Comparison of ENCODE assay signal across 11 mouse cellular contexts in the genomic region with DNA sequence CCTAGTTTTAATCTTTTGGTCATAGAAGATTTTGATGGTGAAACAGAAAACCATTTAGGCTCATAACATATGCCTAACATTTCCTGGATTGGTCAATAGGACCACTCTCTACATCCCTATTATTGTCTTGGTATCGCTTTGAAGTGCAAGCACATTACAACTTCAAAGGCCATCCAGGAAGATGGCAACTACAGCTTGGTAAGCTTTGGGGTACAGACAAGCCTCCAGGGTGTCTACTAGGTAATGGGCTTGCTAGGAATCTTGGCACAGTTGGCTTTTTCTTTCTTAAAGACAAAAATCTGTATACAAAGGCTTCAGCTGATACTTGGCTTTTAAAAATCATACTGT.
"Had no signal": no experiment of that assay in that cellular context is flagged by ENCODE, and none has a peak within 500 bp of the region (broad histone marks: within the 10 kb centered on the region; RNA-seq: fewer than 3 reads in every experiment).

No protein-coding gene starts in this region.

- H3K4me2 ChIP-seq: liver, embryonic 13.5 days had no signal

- H3K36me3 ChIP-seq: liver, embryonic 13.5 days had no signal

- H3K4me1 ChIP-seq: liver, embryonic 13.5 days had no signal

- H3K9me3 ChIP-seq: liver, embryonic 13.5 days had no signal

- H3K27me3 ChIP-seq: liver, embryonic 13.5 days had no signal

- DNase-seq: kidney, adult 2 months; kidney, postnatal 25 days; layer of hippocampus, postnatal 36 days; liver, embryonic 13.5 days; lung, adult 2 months; lung, postnatal 14 days; lung, postnatal 4 days; thymus, adult 18-20 months; thymus, postnatal 36 days had no signal

- H3K27ac ChIP-seq: kidney, postnatal 0 days; left cerebral cortex, adult 2 months; liver, embryonic 13.5 days had no signal

- H3K9ac ChIP-seq: liver, embryonic 13.5 days had no signal

- H3K4me3 ChIP-seq: left cerebral cortex, adult 2 months; liver, embryonic 13.5 days had no signal
